Mouse (Mus musculus) v-Abl transformed pro-B cells (cell line): ENCODE measurements around the gene Gps1.

Experiments
- in situ Hi-C, 2 experiments: fragments of 400-800 bp; cut with MboI; formaldehyde crosslinking; loops; one replicate each; pipeline ENCODE4 v1.15.1; 2025; ENCODE audit not compliant: unreplicated experiment in 2 of 2

Gps1 gene

GRCm38 (mm10) chr11:120833555-120834280 is 49.6 kb downstream of the Gps1 start:
- in situ Hi-C loops = no loop called here
